Mouse (Mus musculus): Measurements from ENCODE around the gene Ctf1. TPM values are rescaled to one million over a fixed set of nuclear protein-coding genes. Genes with fewer than 3 reads are reported as not detected.
"Not testable (repeated sequence)": the region's sequence is repeated elsewhere in the genome, so short reads cannot be mapped to it uniquely, and the experiment has no call there.

Gene Ctf1
- polyA plus RNA-seq, 1 experiment from 2014 or later, result 11.4 TPM

GRCm38 (mm10) chr7:127691221-127691989 is 21.1 kb upstream of the Ctf1 start:
- ATAC-seq (ENCODE audit: low read depth), result peak; percentile 94
- Histone ChIP-seq H3K9me3 (ENCODE audit: control insufficient read depth, low read length) (no peaks in the 10 kb centered on the region), H3K9ac (ENCODE audit: low read length) (peak overlapping the region; percentile 67), H3K36me3 (ENCODE audit: control insufficient read depth, insufficient read depth, low read length) (no peaks in the 10 kb centered on the region), H3K4me1 (replicated peaks; ENCODE audit: control insufficient read depth, insufficient read depth, low read length) (peaks cover 7% of the 10 kb centered on the region), H3K27ac (ENCODE audit: low read length) (peak overlapping the region; percentile 89), H3K4me2 (ENCODE audit: low read depth, low read length) (peak overlapping the region; percentile 64), H3K27me3 (ENCODE audit: control insufficient read depth, insufficient read depth, low read depth, low read length) (no peaks in the 10 kb centered on the region), H3K4me3 (ENCODE audit: low read length) (peak overlapping the region; percentile 43)
- WGBS, result 6% methylated on average over 14 of the region's 15 CpGs

GRCm38 (mm10) chr7:127693290-127693689 is 19.2 kb upstream of the Ctf1 start:
- WGBS, result 95% methylated on average over 8 of the region's 8 CpGs
- no peaks in the 10 kb centered on the region for H3K27me3 ChIP-seq (ENCODE audit: control insufficient read depth, insufficient read depth, low read depth, low read length)
- H3K4me3 ChIP-seq (ENCODE audit: low read length), result no peak overlapping the region
- no peak overlapping the region for H3K9ac ChIP-seq (ENCODE audit: low read length)
- H3K4me1 ChIP-seq (replicated peaks; ENCODE audit: control insufficient read depth, insufficient read depth, low read length), result peaks cover 7% of the 10 kb centered on the region
- no peak for ATAC-seq (ENCODE audit: low read depth)
- H3K9me3 ChIP-seq (ENCODE audit: control insufficient read depth, low read length), result no peaks in the 10 kb centered on the region
- no peak overlapping the region for H3K27ac ChIP-seq (ENCODE audit: low read length)
- H3K4me2 ChIP-seq (ENCODE audit: low read depth, low read length), result no peak overlapping the region
- no peaks in the 10 kb centered on the region for H3K36me3 ChIP-seq (ENCODE audit: control insufficient read depth, insufficient read depth, low read length)

GRCm38 (mm10) chr7:127693730-127694129 is 18.8 kb upstream of the Ctf1 start:
- not testable (repeated sequence) for H3K9me3 ChIP-seq (ENCODE audit: control insufficient read depth, low read length); H3K4me1 ChIP-seq (replicated peaks; ENCODE audit: control insufficient read depth, insufficient read depth, low read length); H3K27me3 ChIP-seq (ENCODE audit: control insufficient read depth, insufficient read depth, low read depth, low read length); H3K4me2 ChIP-seq (ENCODE audit: low read depth, low read length); H3K36me3 ChIP-seq (ENCODE audit: control insufficient read depth, insufficient read depth, low read length); H3K9ac ChIP-seq (ENCODE audit: low read length); ATAC-seq (ENCODE audit: low read depth); H3K27ac ChIP-seq (ENCODE audit: low read length); H3K4me3 ChIP-seq (ENCODE audit: low read length)
- WGBS, result 84% methylated on average over 7 of the region's 7 CpGs

GRCm38 (mm10) chr7:127698986-127699385 is 13.6 kb upstream of the Ctf1 start:
- Histone ChIP-seq H3K27me3 (ENCODE audit: control insufficient read depth, insufficient read depth, low read depth, low read length) (no peaks in the 10 kb centered on the region), H3K27ac (ENCODE audit: low read length) (no peak overlapping the region), H3K4me2 (ENCODE audit: low read depth, low read length) (no peak overlapping the region), H3K4me3 (ENCODE audit: low read length) (no peak overlapping the region), H3K9ac (ENCODE audit: low read length) (no peak overlapping the region), H3K4me1 (replicated peaks; ENCODE audit: control insufficient read depth, insufficient read depth, low read length) (no peaks in the 10 kb centered on the region), H3K36me3 (ENCODE audit: control insufficient read depth, insufficient read depth, low read length) (peaks cover 13% of the 10 kb centered on the region), H3K9me3 (ENCODE audit: control insufficient read depth, low read length) (no peaks in the 10 kb centered on the region; the same call in 1 of the 2 replicates)
- ATAC-seq (ENCODE audit: low read depth), result no peak
- WGBS, result 69% methylated on average over 6 of the region's 6 CpGs

- no peak overlapping the region for H3K9ac ChIP-seq (ENCODE audit: low read length)
- no peak overlapping the region for H3K4me3 ChIP-seq (ENCODE audit: low read length)
- WGBS, result 61% methylated on average over 3 of the region's 3 CpGs
- H3K36me3 ChIP-seq (ENCODE audit: control insufficient read depth, insufficient read depth, low read length), result peaks cover 19% of the 10 kb centered on the region
- H3K4me2 ChIP-seq (ENCODE audit: low read depth, low read length), result no peak overlapping the region
- no peak overlapping the region for H3K27ac ChIP-seq (ENCODE audit: low read length)
- H3K9me3 ChIP-seq (ENCODE audit: control insufficient read depth, low read length), result no peaks in the 10 kb centered on the region; the same call in 1 of the 2 replicates
- no peaks in the 10 kb centered on the region for H3K27me3 ChIP-seq (ENCODE audit: control insufficient read depth, insufficient read depth, low read depth, low read length)
- ATAC-seq (ENCODE audit: low read depth), result no peak
- H3K4me1 ChIP-seq (replicated peaks; ENCODE audit: control insufficient read depth, insufficient read depth, low read length), result no peaks in the 10 kb centered on the region
These were observed 11.7 kb upstream of the Ctf1 start for GRCm38 (mm10) chr7:127700712-127701331.

- Histone ChIP-seq H3K27me3 (ENCODE audit: control insufficient read depth, insufficient read depth, low read depth, low read length) (no peaks in the 10 kb centered on the region), H3K4me2 (ENCODE audit: low read depth, low read length) (no peak overlapping the region), H3K4me1 (replicated peaks; ENCODE audit: control insufficient read depth, insufficient read depth, low read length) (peaks cover 12% of the 10 kb centered on the region), H3K4me3 (ENCODE audit: low read length) (no peak overlapping the region), H3K36me3 (ENCODE audit: control insufficient read depth, insufficient read depth, low read length) (peaks cover 19% of the 10 kb centered on the region), H3K9ac (ENCODE audit: low read length) (no peak overlapping the region), H3K27ac (ENCODE audit: low read length) (no peak overlapping the region), H3K9me3 (ENCODE audit: control insufficient read depth, low read length) (no peaks in the 10 kb centered on the region; the same call in 1 of the 2 replicates)
- 86% methylated on average over 8 of the region's 8 CpGs for WGBS
- no peak for ATAC-seq (ENCODE audit: low read depth)
These were observed 8.9 kb upstream of the Ctf1 start for GRCm38 (mm10) chr7:127703561-127704178.

- Histone ChIP-seq H3K9ac (ENCODE audit: low read length) (no peak overlapping the region), H3K4me1 (replicated peaks; ENCODE audit: control insufficient read depth, insufficient read depth, low read length) (peaks cover 18% of the 10 kb centered on the region), H3K27me3 (ENCODE audit: control insufficient read depth, insufficient read depth, low read depth, low read length) (no peaks in the 10 kb centered on the region), H3K36me3 (ENCODE audit: control insufficient read depth, insufficient read depth, low read length) (peaks cover 16% of the 10 kb centered on the region), H3K27ac (ENCODE audit: low read length) (no peak overlapping the region), H3K4me2 (ENCODE audit: low read depth, low read length) (no peak overlapping the region), H3K9me3 (ENCODE audit: control insufficient read depth, low read length) (no peaks in the 10 kb centered on the region; the same call in 1 of the 2 replicates), H3K4me3 (ENCODE audit: low read length) (no peak overlapping the region)
- 78% methylated on average over 6 of the region's 6 CpGs for WGBS
- no peak for ATAC-seq (ENCODE audit: low read depth)
These were observed 7.9 kb upstream of the Ctf1 start for GRCm38 (mm10) chr7:127704598-127704997.

GRCm38 (mm10) chr7:127705706-127706105 is 6.8 kb upstream of the Ctf1 start:
- no peak for ATAC-seq (ENCODE audit: low read depth)
- Histone ChIP-seq H3K4me1 (replicated peaks; ENCODE audit: control insufficient read depth, insufficient read depth, low read length) (peaks cover 18% of the 10 kb centered on the region), H3K4me3 (ENCODE audit: low read length) (no peak overlapping the region), H3K4me2 (ENCODE audit: low read depth, low read length) (no peak overlapping the region), H3K9ac (ENCODE audit: low read length) (no peak overlapping the region), H3K27me3 (ENCODE audit: control insufficient read depth, insufficient read depth, low read depth, low read length) (no peaks in the 10 kb centered on the region), H3K36me3 (ENCODE audit: control insufficient read depth, insufficient read depth, low read length) (peaks cover 16% of the 10 kb centered on the region), H3K9me3 (ENCODE audit: control insufficient read depth, low read length) (no peaks in the 10 kb centered on the region; the same call in 1 of the 2 replicates), H3K27ac (ENCODE audit: low read length) (no peak overlapping the region)
- WGBS, result 69% methylated on average over 4 of the region's 4 CpGs
